Mouse (Mus musculus) gastrocnemius, postnatal 4 days (tissue): ENCODE results near the gene Nrxn3. TPM values are rescaled to one million over a fixed set of nuclear protein-coding genes. Genes with fewer than 3 reads are reported as not detected.

ENCODE experiments used
- DNase-seq, 2 experiments: peaks; one replicate each; pipeline ENCODE4 v3.0.0; 2021 to 2022; ENCODE audit warnings: low spot score in 2 of 2, mixed read lengths in 2 of 2
- total RNA-seq, 2 experiments: library from RNA; stranded (reverse); gene quantifications; 2 replicates each; pipeline ENCODE4 v1.2.3; 2021

Nrxn3 gene
- total RNA-seq, 2 experiments from 2014 or later: 2.5 to 3.1 TPM

DNA sequence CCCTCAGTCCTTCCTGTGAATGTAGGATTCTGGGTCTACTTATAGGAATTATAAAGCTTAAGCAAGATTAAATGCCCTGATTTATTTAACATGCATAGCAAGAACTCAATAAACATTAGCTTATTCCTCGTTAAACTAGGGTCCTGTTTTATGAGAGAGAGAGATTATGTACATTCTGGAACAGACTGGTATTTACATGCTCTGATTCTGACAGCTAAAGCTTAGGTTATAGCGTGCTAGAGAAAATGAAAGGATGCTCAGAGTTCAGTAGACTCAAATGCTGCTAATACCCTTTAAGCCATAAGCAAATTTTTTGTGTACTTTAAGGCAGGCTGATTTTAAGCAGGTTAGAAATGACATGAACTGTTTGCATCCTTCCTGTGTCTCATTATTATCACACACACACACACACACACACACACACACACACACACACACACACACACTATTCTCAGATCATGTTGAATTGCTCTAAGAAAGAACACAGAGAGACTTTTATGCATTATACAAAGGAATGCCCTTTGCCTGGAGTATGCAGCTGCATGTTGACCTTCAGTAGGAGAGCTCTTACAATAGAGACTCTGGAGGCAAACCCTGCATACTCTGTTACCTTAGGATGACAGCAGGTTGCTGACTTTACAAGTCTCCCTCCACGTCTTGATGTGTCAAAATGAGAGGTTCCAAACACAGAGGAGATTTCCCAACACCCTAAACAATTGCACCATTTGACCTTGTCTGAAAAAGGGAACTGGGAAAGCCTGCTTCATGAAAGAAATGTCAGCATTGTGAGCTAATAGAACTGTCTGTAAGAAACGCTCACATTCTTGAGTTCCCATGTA is 568.3 kb downstream of the Nrxn3 start:
- DNase-seq: no peak

DNA sequence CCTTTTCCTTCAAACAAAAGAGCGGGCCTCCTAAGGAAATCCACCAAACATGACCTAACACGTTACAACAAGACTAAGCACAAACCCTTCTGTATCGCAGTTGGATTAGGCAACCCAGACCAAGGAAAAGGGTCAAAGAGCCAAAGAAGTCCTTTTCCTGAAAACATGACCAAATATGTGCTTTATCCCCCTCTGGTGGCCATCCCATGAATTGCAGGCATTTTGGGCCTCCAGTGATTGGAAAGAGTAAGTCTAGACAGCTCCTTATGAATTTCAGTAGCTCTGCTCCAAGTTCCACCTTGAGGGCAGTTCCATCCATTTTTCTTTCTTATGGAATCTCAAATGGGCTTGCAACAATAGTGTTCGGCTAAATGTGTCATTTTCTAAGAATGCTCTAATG is 579.3 kb downstream of the Nrxn3 start:
- DNase-seq: peak; percentile 21 to 45

DNA sequence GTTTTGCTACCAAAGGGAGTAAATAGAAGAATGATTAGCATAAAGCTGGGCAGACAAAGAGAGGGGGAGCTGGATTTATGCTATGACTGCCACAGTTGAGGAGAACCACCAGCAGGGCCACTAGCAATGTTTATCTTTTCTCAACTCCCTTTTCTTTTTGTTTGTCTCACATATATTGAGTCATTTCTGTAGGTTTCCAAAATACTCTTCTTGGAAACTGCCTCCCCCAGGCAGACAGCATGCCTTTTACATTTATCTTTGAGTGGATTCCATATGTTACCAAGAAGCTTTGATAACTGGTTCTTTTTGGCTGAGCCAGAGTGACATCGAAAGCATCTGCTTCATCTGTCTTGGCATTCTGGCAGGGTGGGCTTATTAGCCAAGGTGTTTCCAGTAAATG is 587.5 kb downstream of the Nrxn3 start:
- DNase-seq: no peak

DNA sequence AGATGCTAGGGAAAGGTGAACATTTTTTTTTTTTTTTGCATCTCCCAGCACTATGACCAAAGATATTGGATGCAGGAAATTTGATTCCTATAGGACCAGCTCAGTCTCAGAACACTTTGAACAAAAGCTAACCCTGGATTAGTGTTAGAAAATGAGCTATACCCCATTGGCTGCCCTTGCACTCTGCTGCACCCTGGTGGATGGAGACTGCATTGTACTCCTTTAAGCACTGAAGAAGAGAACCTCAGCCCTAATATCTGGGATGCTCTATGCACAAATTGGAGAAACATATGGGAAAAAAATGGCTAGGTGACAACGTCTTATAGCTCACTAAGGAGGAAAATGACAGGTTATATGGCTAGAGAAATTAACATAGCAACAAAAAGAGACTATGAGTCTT is 589.9 kb downstream of the Nrxn3 start:
- no peak for DNase-seq

DNA sequence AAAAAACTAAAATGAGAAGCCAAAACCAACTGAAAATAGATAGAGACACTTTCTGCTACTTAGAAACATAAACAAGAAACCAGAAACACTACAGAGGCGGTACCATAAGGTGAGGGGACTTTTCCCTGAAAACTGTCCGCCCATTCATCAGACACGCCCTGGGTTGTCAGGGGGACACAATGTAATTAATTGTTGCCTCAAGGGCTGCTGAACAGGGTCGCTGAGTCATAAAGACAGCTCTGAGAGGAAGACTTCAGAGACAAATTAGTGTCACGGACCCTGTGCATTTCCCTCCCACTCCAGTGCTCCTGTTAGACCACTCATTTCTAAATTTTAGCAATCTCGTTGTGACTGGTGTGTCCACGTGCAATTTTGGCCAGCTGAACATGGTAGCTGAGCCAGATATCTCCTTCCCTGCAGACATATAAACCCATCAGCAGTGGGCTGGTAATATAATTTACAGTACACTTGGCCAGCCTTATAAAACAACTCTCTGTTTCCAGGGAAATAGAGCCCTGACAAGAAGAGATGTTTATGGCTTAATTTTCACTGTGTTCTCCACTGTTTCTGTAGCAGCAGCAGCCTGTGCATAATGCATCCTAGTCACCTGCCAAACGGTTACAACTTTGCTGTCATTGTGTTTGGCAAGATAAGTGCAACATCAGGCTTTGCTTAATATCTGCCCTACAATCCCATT is 603.3 kb downstream of the Nrxn3 start:
- DNase-seq: no peak

DNA sequence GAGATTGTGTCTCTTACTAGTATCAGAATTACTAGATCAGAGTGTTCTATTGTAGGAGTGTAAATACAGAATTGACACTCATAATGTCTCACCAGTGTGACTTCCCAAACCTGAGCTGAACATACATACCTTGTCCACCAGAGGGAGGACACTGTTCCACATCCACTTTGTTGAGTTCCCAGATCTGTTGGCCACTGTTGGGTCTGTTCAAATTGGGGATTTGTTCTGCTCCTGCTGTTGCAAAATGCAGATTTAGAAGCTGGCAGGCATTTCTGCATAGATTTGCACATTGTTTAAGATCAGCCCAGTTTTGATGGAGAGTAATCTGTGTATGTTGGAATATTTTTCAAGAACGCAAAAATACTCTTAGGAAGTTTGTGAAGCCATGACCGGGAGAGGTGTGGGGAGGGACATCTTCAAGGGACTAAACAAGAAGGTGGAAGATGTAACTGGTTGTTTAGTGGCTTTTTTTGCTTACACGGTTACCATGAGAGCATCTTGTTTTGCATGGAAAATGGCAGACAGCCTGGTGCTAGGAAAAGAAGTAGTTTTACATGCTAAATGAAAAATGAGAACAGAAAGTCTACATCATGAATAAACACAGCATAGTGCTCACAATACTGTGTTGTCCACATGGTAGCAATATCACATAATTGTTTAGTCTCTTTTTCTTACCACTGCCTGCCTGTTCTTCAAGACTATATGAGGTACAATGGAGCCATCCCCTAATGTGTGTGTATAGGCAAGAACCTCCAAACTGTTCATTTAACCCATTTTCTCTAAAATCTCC is 609.0 kb downstream of the Nrxn3 start:
- DNase-seq: no peak

DNA sequence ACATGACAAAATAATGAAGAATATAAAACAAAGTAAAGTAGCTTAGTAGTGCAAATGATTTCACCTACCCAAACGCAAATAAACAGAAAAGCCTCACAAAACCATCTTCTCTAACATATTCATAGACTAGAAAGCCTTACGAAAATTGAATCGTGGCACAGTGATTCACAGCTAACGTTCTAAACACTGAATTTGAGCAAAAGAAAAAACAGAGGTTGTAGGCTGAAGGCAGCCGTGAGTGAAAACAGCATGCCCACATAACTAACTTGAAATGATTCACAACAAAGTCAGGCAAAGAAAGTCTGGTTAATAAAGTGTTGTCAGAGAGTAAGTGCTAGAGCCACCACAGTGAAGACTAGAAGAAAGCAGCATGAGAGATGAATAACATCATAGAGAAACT is 610.8 kb downstream of the Nrxn3 start:
- no peak for DNase-seq

DNA sequence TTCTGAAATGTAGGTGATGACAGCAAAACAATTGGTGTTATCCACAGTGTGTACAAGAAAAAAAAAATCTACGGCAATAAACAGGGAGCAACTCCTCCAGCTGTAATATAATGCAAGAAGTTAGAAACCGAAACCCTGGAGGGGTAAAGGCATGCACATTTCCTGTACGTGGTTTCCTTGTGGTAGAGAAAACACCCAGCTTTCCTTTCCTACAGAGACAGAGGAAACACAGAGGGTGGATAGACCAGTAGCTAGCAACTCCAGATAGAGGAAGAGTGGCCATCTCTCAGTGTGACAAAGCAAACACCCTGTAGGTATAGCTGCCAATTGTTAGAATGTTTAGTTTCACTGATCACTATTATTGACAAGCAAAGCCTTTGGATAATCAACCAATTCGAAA is 642.2 kb downstream of the Nrxn3 start:
- DNase-seq: no peak

DNA sequence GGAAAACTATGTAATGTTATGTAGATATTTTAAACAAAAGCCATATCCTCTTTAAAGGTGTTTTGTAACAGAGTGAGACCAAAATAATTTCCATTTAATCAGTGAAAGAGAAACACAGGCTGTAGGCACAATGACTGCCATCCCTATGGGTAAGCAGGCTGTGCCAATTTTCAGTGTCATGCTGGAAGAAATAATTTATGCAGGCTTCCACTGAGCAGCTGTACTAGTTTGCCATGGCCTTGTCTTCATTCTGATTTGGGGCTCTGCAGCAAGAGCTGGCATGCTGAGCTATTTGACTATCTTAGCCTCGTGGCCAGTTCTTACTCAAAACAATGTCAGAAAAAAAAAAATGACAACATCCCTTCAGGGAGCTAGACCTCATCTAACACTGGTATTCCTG is 647.3 kb downstream of the Nrxn3 start:
- DNase-seq: no peak

DNA sequence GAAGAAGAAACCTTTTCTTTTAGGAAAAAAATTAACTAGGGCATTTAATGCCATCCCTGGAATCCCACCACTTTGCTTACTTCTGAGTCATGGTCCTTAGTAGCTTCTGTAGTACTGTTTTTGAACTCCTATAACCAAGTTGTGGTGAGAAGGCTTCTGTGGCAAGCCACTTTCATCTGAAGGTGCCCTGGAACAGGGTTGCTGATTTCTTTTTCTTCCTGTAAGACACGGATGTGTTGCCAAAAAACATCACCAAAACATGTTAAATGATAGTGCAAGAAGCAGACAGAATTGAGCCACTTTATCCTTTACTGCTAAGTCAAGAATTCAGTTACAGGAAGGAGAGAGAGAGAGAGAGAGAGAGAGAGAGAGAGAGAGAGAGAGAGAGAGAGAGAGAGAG is 653.9 kb downstream of the Nrxn3 start:
- no peak for DNase-seq

DNA sequence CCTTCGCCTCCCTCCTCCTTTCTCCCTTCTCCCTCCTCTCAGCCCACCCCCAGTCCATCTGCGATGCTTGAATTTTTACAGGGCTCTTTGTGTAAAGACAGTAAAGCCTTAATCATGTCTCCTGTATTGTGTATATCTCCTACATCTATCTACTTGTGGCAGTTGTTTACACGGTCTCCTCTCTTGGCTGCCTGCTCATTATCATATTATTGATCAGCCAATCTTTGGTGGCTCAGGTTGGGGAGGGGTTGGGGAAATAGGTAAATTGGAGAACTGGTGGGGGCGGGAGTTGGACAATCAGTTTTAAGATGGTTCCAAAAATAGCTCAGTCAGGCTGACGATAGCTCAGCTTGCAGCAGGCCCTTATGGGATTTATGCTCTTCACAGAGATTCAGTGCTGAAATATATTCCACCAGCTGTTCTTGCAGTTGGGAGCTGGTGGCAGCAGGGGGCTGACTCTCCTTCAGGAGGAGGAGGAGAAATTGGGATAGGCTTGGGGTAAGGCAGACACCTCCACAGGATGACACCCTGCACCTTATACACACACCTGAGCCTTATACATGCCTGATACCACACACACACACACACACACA is 654.5 kb downstream of the Nrxn3 start:
- no peak for DNase-seq

DNA sequence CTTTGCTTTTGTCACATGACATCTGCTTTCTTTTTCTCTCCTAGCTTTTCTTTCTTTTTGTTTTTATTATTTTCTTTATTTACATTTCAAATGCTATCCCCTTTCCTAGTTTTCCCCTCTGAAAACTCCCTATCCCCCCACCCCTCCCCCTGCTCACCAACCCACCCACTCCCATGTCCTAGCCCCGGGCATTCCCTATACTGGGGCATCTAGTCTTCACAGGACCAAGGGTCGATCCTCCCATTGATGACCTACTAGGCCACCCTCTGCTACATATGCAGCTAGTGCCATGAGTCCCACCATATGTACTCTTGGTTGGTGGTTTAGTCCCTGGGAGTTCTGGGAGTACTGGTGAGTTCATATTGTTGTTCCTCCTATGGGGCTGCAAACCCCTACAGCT is 655.0 kb downstream of the Nrxn3 start:
- no peak for DNase-seq

DNA sequence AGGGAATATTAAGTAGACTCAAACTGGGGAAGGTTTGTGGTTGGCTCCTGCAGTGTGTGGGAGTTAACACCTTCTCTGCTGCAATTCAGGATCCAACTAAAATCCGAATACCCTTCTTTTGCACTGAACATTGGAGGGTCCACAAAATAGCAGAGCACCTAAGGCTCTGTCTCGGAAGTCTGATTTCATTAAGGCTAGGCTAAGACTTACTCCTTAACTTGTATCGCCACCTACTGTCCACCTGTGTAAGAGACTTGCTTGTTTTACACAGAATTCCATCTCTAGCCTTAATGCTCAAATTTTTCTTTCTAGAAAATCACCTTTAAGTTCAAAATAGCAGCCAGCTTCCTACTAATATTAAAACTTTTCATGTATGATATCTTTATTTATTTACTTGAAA is 660.6 kb downstream of the Nrxn3 start:
- DNase-seq: no peak

DNA sequence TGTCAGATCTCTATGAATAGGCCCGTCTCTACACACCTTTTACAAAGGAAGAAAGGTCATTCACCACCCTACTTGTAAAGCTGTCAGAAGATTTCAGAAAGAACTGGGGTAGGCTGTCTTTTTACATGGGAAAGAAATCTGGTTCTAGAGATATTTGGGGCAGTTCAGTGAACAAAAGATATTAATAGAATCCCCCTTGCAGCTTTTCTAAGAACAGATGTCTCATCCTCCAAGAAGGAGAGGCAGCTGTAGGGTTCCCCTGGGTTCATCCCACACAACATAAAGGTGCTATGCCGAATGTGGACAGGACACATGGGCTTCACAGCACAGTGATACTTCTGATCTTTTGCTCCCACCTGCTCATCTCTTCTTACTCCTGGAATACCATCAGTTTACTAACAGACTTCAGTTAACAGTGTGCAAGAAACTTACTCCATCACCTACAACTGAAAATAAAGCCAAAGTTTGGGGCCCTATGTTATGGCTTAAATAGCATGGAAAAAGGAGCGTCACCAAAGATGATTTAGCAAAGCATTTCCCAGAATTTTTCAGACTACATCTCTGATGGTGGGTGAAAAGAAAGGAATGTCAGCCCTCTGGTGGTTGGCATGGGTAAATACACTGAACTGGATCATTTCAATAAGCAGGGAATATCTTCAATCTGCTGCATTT is 672.6 kb downstream of the Nrxn3 start:
- no peak for DNase-seq

DNA sequence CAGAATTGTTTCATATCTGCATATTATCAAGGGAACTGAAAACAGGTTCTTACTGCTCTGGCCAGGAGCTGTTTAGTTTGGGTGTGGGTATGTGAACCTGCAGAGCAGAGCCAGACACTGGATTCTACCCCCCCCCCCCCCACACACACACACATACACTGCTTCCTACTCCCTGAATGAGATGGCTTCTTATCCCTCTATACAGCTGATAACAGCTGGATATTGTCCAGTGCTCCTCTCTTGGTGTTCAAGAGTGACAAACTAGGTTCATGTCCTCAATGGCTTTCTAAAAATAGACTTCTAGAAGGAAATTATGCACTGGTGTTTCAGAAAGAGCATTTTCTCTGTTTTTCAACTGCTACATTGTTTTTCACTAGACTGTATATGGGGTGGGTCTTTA is 713.8 kb downstream of the Nrxn3 start:
- DNase-seq: no peak

DNA sequence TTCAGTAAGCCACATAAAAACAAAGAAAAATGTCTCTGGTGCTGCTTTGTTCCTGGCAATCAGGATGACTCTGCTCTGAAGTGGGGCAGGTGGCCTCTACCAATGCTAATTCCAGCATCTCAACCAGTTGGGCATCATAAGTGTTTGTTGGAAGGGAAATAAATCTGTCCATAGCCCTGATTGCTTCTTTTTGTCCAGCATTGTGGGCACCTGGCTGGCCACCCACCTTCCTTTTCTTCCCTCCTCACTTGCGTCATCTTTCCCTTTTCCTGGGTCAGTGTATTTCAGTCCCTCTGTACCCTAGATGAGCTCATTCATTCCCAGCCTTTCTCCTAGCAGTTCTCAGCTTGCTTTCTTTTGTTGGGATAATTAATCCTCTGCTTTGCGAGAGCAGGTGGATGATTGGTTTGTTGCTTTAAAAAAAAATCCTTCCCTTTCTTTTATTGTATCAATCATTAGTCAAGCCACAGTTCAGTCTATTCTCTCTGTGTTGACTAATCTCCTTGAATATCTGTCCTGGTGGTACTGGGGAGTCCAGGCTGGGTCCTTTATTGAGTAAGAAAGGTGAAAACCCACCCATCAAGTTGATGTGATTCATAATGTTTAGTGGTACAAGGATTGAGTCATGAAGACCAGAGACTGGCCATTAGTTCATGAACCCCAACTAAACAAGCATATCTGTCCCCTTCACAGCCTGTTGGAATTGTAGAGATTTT is 719.8 kb downstream of the Nrxn3 start:
- DNase-seq: no peak

DNA sequence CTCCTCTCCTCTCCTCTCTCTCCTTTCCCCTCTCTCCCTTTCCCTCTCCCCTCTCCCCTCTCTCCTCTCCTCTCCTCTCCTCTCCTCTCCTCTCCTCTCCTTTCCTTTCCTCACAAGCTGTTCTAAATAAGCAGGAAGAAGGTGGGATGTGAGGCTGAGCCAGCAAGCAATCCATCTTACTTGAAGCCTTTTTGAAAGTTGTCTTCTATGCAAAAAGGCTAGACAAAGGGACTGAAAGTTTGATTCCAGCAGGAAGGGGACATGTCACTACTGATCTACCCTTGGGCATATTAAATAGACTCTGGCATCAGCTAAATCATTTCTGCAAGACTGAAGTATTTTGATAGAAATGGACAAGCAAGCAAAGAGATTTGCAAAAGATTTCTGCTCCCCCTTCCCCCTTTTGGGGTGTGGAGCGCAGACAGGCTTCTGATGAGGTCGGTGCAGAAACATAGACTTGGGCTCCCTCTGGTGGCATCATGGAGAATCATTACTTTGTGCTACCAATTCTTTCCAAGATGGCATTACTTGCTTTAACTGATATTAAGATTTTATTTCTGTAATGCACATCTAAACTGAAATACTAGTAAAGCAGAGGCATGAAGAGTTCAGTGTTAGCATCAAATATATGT is 728.1 kb downstream of the Nrxn3 start:
- peak in 1 of 2 experiments; percentile 11 for DNase-seq

DNA sequence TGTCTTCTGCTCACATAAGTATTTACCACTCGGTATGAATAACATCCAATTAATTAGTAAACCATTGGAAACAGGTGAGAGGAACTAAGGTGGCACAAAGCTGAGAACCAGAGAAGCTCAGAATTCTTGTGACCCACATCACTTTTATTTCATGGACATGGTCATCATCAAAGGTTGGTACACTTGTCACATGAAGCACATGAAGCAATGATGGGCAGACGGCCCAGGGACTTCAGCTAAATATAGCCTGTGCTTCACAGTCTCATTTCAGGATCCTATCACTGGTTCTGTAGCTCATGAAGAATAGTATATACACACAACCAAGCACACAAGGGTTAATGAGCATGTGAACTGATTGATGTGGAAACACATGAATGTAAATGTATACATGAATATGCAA is 747.5 kb downstream of the Nrxn3 start:
- no peak for DNase-seq

DNA sequence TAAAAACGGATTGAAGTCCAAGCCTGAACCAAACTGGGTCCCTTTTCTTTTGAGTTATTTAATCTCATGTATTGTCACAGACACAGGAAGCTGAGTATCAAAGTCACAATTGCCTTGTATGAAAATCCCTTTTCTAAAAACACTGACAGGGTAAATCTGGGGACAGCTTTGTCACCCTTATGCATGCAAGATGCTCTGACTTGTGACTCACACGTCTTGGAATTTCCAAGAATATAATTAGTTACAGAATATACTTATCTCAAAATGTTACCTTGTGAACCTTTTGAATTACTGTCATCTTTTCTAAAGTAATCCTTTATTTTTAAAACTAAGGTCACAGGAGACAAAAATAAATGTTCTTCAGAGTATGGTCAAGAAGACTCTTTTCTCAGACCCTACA is 748.6 kb downstream of the Nrxn3 start:
- no peak for DNase-seq

DNA sequence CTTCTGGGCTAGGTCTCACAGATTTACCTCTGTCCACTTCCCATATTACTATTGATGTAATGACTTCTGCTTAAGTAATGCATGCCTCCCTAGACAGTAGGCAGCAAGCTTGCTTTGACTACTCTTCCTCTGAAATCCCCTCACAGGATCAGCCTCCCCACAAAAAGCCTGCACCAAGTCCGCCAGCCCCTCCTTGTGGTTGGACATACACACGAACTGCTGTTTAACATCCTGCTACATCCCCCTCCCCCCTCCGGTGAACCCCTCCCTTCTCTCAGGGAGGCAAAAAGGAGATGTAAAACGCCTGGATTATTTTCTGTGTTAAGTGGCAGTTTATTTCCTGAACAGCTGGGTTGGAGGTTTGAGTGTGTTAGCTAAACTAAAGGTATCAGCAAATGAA is 749.2 kb downstream of the Nrxn3 start:
- DNase-seq: no peak
